In genomic region chr19:44899947-44900773, GRCm38 (mm10) we compare ENCODE assay signal across 8 mouse cellular contexts. TPM values are rescaled to one million over a fixed set of nuclear protein-coding genes. Genes with fewer than 3 reads are reported as not detected.
A peak's percentile ranks its signal among the peaks of the same experiment; 100 is the strongest.
DNase-seq lines count a peak whose midpoint lies in the region; ATAC-seq and TF ChIP-seq lines count a peak whose summit lies in the region.

No protein-coding gene starts in this region.

- peak overlapping the region; percentile 28 for H3K4me3 ChIP-seq in gastrocnemius, adult 2 months
- no peak overlapping the region for H3K4me3 ChIP-seq in forebrain, embryonic 14.5 days (ENCODE audit: low read depth, low read length)
- H3K4me3 ChIP-seq in intestine, embryonic 16.5 days (ENCODE audit: low read length), result no peak overlapping the region
- no peak overlapping the region for H3K4me3 ChIP-seq in midbrain, embryonic 16.5 days (ENCODE audit: low read depth, low read length)

- no peak for TF ChIP-seq CTCF in gastrocnemius, adult 2 months (IDR thresholded peaks at IDR 0.05)

- ATAC-seq in forebrain, embryonic 14.5 days, result peak; percentile 20; the same call in 1 of the 2 replicates
- no peak for ATAC-seq in intestine, embryonic 16.5 days
- ATAC-seq in midbrain, embryonic 16.5 days, result no peak

- peak overlapping the region; percentile 31; the same call in 1 of the 2 replicates for H3K27ac ChIP-seq in gastrocnemius, adult 2 months
- peak overlapping the region; percentile 14; the same call in 1 of the 2 replicates for H3K27ac ChIP-seq in forebrain, embryonic 14.5 days (ENCODE audit: low read depth, low read length)
- peak overlapping the region; percentile 88 for H3K27ac ChIP-seq in intestine, embryonic 16.5 days (ENCODE audit: low read length)
- H3K27ac ChIP-seq in midbrain, embryonic 16.5 days (ENCODE audit: low read length), result no peak overlapping the region

- peaks cover 7% of the 10 kb centered on the region; the same call in 1 of the 2 replicates for H3K4me1 ChIP-seq in forebrain, embryonic 14.5 days (ENCODE audit: control insufficient read depth, insufficient read depth, low read length)
- peaks cover 48% of the 10 kb centered on the region for H3K4me1 ChIP-seq in intestine, embryonic 16.5 days (ENCODE audit: control insufficient read depth, insufficient read depth, low read length)
- H3K4me1 ChIP-seq in midbrain, embryonic 16.5 days (ENCODE audit: control insufficient read depth, insufficient read depth, low read length), result peaks cover 13% of the 10 kb centered on the region

- no peak for DNase-seq in gastrocnemius, adult 2 months
- DNase-seq in gastrocnemius, postnatal 14 days, result no peak
- peak; percentile 49 for DNase-seq in forebrain, embryonic 14.5 days (ENCODE audit: low spot score)
- no peak for DNase-seq in left cerebral cortex, postnatal 10 days (ENCODE audit: extremely low spot score in 1 of 2, low spot score in 2 of 2)
- no peak for DNase-seq in left cerebral cortex, adult 9 months (ENCODE audit: low spot score in 2 of 2)
- no peak for DNase-seq in cerebellum, postnatal 10 days

- H3K4me2 ChIP-seq in forebrain, embryonic 14.5 days (ENCODE audit: low read length), result peak overlapping the region; percentile 3; the same call in 1 of the 2 replicates
- no peak overlapping the region for H3K4me2 ChIP-seq in intestine, embryonic 16.5 days (ENCODE audit: low read depth, low read length)
- 0 out of 2 replicates have a peak overlapping the region, but pooled peaks have one; percentile 2 for H3K4me2 ChIP-seq in midbrain, embryonic 16.5 days (ENCODE audit: low read length)

- H3K36me3 ChIP-seq in forebrain, embryonic 14.5 days (ENCODE audit: control insufficient read depth, insufficient read depth, low read length), result no peaks in the 10 kb centered on the region
- H3K36me3 ChIP-seq in intestine, embryonic 16.5 days (ENCODE audit: control insufficient read depth, insufficient read depth, low read length), result no peaks in the 10 kb centered on the region
- no peaks in the 10 kb centered on the region for H3K36me3 ChIP-seq in midbrain, embryonic 16.5 days (ENCODE audit: control insufficient read depth, insufficient read depth, low read length)

- peaks cover 9% of the 10 kb centered on the region; the same call in 1 of the 2 replicates for H3K27me3 ChIP-seq in forebrain, embryonic 14.5 days (replicated peaks; ENCODE audit: control insufficient read depth, insufficient read depth, low read length)
- H3K27me3 ChIP-seq in intestine, embryonic 16.5 days (replicated peaks; ENCODE audit: control insufficient read depth, insufficient read depth, low read length), result peaks cover 4% of the 10 kb centered on the region; the same call in 1 of the 2 replicates
- peaks cover 21% of the 10 kb centered on the region for H3K27me3 ChIP-seq in midbrain, embryonic 16.5 days (ENCODE audit: control insufficient read depth, insufficient read depth, low read depth, low read length)

- intact Hi-C loops in gastrocnemius, adult 2 months (cut with DNase I), result loop anchor here (10.0 kb wide), 1 partner anchor 245 kb away; no protein-coding TSS in a partner anchor
- intact Hi-C loops in gastrocnemius, postnatal 14 days (cut with DNase I; ENCODE audit: low total_unique reads), result loop anchor here (5.0 to 10.0 kb wide), 3 partner anchors 145 to 318 kb away; partner anchors contain the start of gene Pax2
- intact Hi-C loops in left cerebral cortex, postnatal 10 days (cut with DNase I), result no loop called here

- peak overlapping the region; percentile 1; the same call in 1 of the 2 replicates for H3K9ac ChIP-seq in forebrain, embryonic 14.5 days (ENCODE audit: low read length)
- H3K9ac ChIP-seq in intestine, embryonic 16.5 days (ENCODE audit: low read depth, low read length), result peak overlapping the region; percentile 24; the same call in 1 of the 2 replicates
- 0 out of 2 replicates have a peak overlapping the region, but pooled peaks have one; percentile 33 for H3K9ac ChIP-seq in midbrain, embryonic 16.5 days (ENCODE audit: low read depth, low read length)

- no peaks in the 10 kb centered on the region for H3K9me3 ChIP-seq in forebrain, embryonic 14.5 days (replicated peaks; ENCODE audit: control insufficient read depth, low read length)
- no peaks in the 10 kb centered on the region for H3K9me3 ChIP-seq in intestine, embryonic 16.5 days (ENCODE audit: control insufficient read depth, low read length)
- H3K9me3 ChIP-seq in midbrain, embryonic 16.5 days (replicated peaks; ENCODE audit: control insufficient read depth, low read length, poor library complexity, severe bottlenecking), result no peaks in the 10 kb centered on the region

- 18% methylated on average over 22 of the region's 22 CpGs for WGBS in forebrain, embryonic 14.5 days
- 39% methylated on average over 22 of the region's 22 CpGs for WGBS in intestine, embryonic 16.5 days
- 16% methylated on average over 22 of the region's 22 CpGs for WGBS in midbrain, embryonic 16.5 days

RNA-seq across cellular contexts. Expression of gene Slf2, which starts 30.8 kb away (rescaled TPM):
- total RNA-seq in gastrocnemius, adult 2 months (2021), result 10 to 100 TPM; 11.9 to 14.5 TPM
- total RNA-seq in gastrocnemius, postnatal 14 days (2021), result 10 to 100 TPM; 13.5 to 15.9 TPM
- polyA plus RNA-seq in forebrain, embryonic 14.5 days (2014; fragmentation: Nextera tagmentation; extraction: Ambion mirVana), result 22.9 and 28.1 TPM in 2 replicates
- polyA plus RNA-seq in intestine, embryonic 16.5 days (2015; fragmentation: Nextera tagmentation; extraction: Ambion mirVana), result 26.8 and 27.1 TPM in 2 replicates
- polyA plus RNA-seq in midbrain, embryonic 16.5 days (2015; fragmentation: Nextera tagmentation; extraction: Ambion mirVana), result 30.3 and 35.7 TPM in 2 replicates
- 10 to 100 TPM; 29.9 to 30.4 TPM for total RNA-seq in left cerebral cortex, postnatal 10 days (2021)
